Mouse (Mus musculus) embryonic facial prominence, embryonic 11.5 days (tissue): ENCODE measurements around the gene Kdm4b. TPM values are rescaled to one million over a fixed set of nuclear protein-coding genes. Genes with fewer than 3 reads are reported as not detected.

ENCODE experiments used
- ATAC-seq: fragments of 200-750 bp; cut with Nextera tagmentation; replicated peaks from 2 replicates; pipeline ENCODE4 v1.8.0; 2017; ENCODE audit warnings: low read depth; ENCODE audit not compliant: insufficient number of reproducible peaks, low FRiP score, low TSS enrichment
- DNase-seq: peaks from one replicate; pipeline ENCODE4 v3.0.0-alpha.2; 2015; ENCODE audit warnings: low spot score
- H3K27ac ChIP-seq: fragments of 300-500 bp; sonication (generic); replicated peaks from 2 replicates; pipeline ENCODE4 v1.5.1; 2014; ENCODE audit warnings: mild to moderate bottlenecking, low read depth, low read length, control low read depth
- H3K27me3 ChIP-seq: fragments of 300-500 bp; sonication (generic); 2 replicates; pipeline ENCODE4 v1.6.1; 2014; ENCODE audit warnings: mild to moderate bottlenecking, low read length, moderate library complexity, mixed read lengths; ENCODE audit not compliant: control insufficient read depth, insufficient read depth
- H3K36me3 ChIP-seq: fragments of 300-500 bp; sonication (generic); replicated peaks from 2 replicates; pipeline ENCODE4 v1.6.1; 2014; ENCODE audit warnings: low read depth, mild to moderate bottlenecking, low read length, moderate library complexity, mixed read lengths; ENCODE audit not compliant: control insufficient read depth, insufficient read depth
- H3K4me1 ChIP-seq: fragments of 300-500 bp; sonication (generic); 2 replicates; pipeline ENCODE4 v1.6.1; 2014; ENCODE audit warnings: low read length, mixed read lengths; ENCODE audit not compliant: control insufficient read depth, insufficient read depth
- H3K4me2 ChIP-seq: fragments of 300-500 bp; sonication (generic); 2 replicates; pipeline ENCODE4 v1.6.1; 2014; ENCODE audit warnings: low read depth, mild to moderate bottlenecking, control low read depth, low read length, moderate library complexity
- H3K4me3 ChIP-seq: fragments of 300-500 bp; sonication (generic); 2 replicates; pipeline ENCODE4 v1.5.1; 2014; ENCODE audit warnings: low read depth, low read length, control low read depth
- H3K9ac ChIP-seq: fragments of 300-500 bp; sonication (generic); replicated peaks from 2 replicates; pipeline ENCODE4 v1.6.1; 2014; ENCODE audit warnings: mild to moderate bottlenecking, control low read depth, low read length
- H3K9me3 ChIP-seq: fragments of 300-500 bp; sonication (generic); replicated peaks from 2 replicates; pipeline ENCODE4 v1.6.1; 2016; ENCODE audit warnings: mild to moderate bottlenecking, low read length, inconsistent platforms, mixed read lengths; ENCODE audit not compliant: control insufficient read depth
- WGBS: fragments of 180-500 bp; shearing (Covaris S2); extraction: QIAGEN DNeasy Blood & Tissue Kit; methylation state at CpG from one replicate; pipeline ENCODE4 v1.1.7; 2014; 5-methylcytosine and 5-hydroxymethylcytosine counted together
- microRNA-seq: library from miRNA; unstranded; fragments of <30 nt; microRNA quantifications from one replicate; pipeline ENCODE4, GENCODE M21; 2016; ENCODE audit warnings: borderline number of aligned reads
- polyA plus RNA-seq: library from polyadenylated mRNA; unstranded; fragments of >200 nt; fragmentation: Nextera tagmentation; extraction: Ambion mirVana; gene quantifications from 2 replicates; pipeline ENCODE4 v1.2.1, GENCODE M21; 2014

The Kdm4b gene
- polyA plus RNA-seq, 1 experiment from 2014 or later = 28.2 TPM

- Histone ChIP-seq H3K9me3 (no peaks in the 10 kb centered on the region), H3K4me2 (no peak overlapping the region), H3K4me1 (no peaks in the 10 kb centered on the region), H3K9ac (no peak overlapping the region), H3K27me3 (no peaks in the 10 kb centered on the region), H3K27ac (no peak overlapping the region), H3K36me3 (peaks cover 35% of the 10 kb centered on the region), H3K4me3 (no peak overlapping the region)
- WGBS = 85% methylated on average over 15 of the region's 15 CpGs
- peak; percentile 40; the same call in 1 of the 2 replicates for ATAC-seq
- DNase-seq = no peak
Measured at GRCm38 (mm10) chr17:56439731-56440460, 114.0 kb downstream of the Kdm4b start.

GRCm38 (mm10) chr17:56442316-56442715, 116.5 kb downstream of the Kdm4b start:
- no peaks in the 10 kb centered on the region for H3K9me3 ChIP-seq
- H3K27me3 ChIP-seq = no peaks in the 10 kb centered on the region
- no peak overlapping the region for H3K27ac ChIP-seq
- H3K36me3 ChIP-seq = peaks cover 26% of the 10 kb centered on the region
- ATAC-seq = no peak
- WGBS = 85% methylated on average over 6 of the region's 6 CpGs
- no peak overlapping the region for H3K4me3 ChIP-seq
- H3K4me1 ChIP-seq = no peaks in the 10 kb centered on the region; the same call in 1 of the 2 replicates
- H3K4me2 ChIP-seq = no peak overlapping the region
- DNase-seq = no peak
- no peak overlapping the region for H3K9ac ChIP-seq

- no peak overlapping the region for H3K4me3 ChIP-seq
- DNase-seq (no peak), ATAC-seq (no peak)
- H3K27ac ChIP-seq = no peak overlapping the region
- H3K36me3 ChIP-seq = peaks cover 20% of the 10 kb centered on the region
- H3K27me3 ChIP-seq = no peaks in the 10 kb centered on the region
- no peaks in the 10 kb centered on the region for H3K9me3 ChIP-seq
- 83% methylated on average over 5 of the region's 5 CpGs for WGBS
- H3K4me1 ChIP-seq = no peaks in the 10 kb centered on the region; the same call in 1 of the 2 replicates
- H3K4me2 ChIP-seq = no peak overlapping the region
- no peak overlapping the region for H3K9ac ChIP-seq
Measured at GRCm38 (mm10) chr17:56443341-56443795, 117.5 kb downstream of the Kdm4b start.

GRCm38 (mm10) chr17:56444771-56445170, 118.9 kb downstream of the Kdm4b start:
- H3K27ac ChIP-seq = no peak overlapping the region
- ATAC-seq (no peak), DNase-seq (no peak)
- H3K9ac ChIP-seq = no peak overlapping the region
- H3K27me3 ChIP-seq = no peaks in the 10 kb centered on the region
- no peaks in the 10 kb centered on the region; the same call in 1 of the 2 replicates for H3K4me1 ChIP-seq
- peaks cover 26% of the 10 kb centered on the region for H3K36me3 ChIP-seq
- H3K4me3 ChIP-seq = no peak overlapping the region
- no peak overlapping the region for H3K4me2 ChIP-seq
- no peaks in the 10 kb centered on the region for H3K9me3 ChIP-seq
- WGBS = 91% methylated on average over 3 of the region's 3 CpGs

GRCm38 (mm10) chr17:56445397-56445796, 119.5 kb downstream of the Kdm4b start:
- Histone ChIP-seq H3K4me1 (no peaks in the 10 kb centered on the region; the same call in 1 of the 2 replicates), H3K27me3 (no peaks in the 10 kb centered on the region), H3K4me2 (no peak overlapping the region), H3K9ac (no peak overlapping the region), H3K9me3 (no peaks in the 10 kb centered on the region), H3K4me3 (no peak overlapping the region), H3K27ac (no peak overlapping the region), H3K36me3 (peaks cover 26% of the 10 kb centered on the region)
- 71% methylated on average over 14 of the region's 14 CpGs for WGBS
- DNase-seq (peak; percentile 76), ATAC-seq (no peak)

- no peaks in the 10 kb centered on the region for H3K27me3 ChIP-seq
- no peak overlapping the region for H3K27ac ChIP-seq
- H3K9me3 ChIP-seq = no peaks in the 10 kb centered on the region
Measured at GRCm38 (mm10) chr17:56447716-56448115, 121.9 kb downstream of the Kdm4b start.

More at GRCm38 (mm10) chr17:56447716-56448115, 121.9 kb downstream of the Kdm4b start:
- ATAC-seq (no peak), DNase-seq (no peak)
- Histone ChIP-seq H3K4me1 (no peaks in the 10 kb centered on the region; the same call in 1 of the 2 replicates), H3K4me2 (no peak overlapping the region), H3K9ac (no peak overlapping the region), H3K36me3 (peaks cover 30% of the 10 kb centered on the region), H3K4me3 (no peak overlapping the region)
- 80% methylated on average over 2 of the region's 2 CpGs for WGBS

Small RNAs within 50 kb of the gene (microRNA-seq; reads per million reads assigned to microRNA genes)
- gene Mir6977 = 1.9 reads per million

Other genes with a start within 250 kb of the Kdm4b start
- gene Hdgfl2, start 246.4 kb upstream of the Kdm4b start, polyA plus RNA-seq = 101 and 106 TPM in 2 replicates
- gene Plin4, start 216.3 kb upstream of the Kdm4b start, polyA plus RNA-seq = 0.08 TPM in 1 of 2 replicates, not detected in the other
- gene Plin5, start 208.5 kb upstream of the Kdm4b start, polyA plus RNA-seq = 0.10 and 0.31 TPM in 2 replicates
- gene Lrg1, start 204.1 kb upstream of the Kdm4b start, polyA plus RNA-seq = not detected in 2 replicates
- gene Sema6b, start 185.7 kb upstream of the Kdm4b start, polyA plus RNA-seq = 1.1 and 1.6 TPM in 2 replicates
- 12.1 and 12.7 TPM in 2 replicates for gene Tnfaip8l1, start 163.6 kb upstream of the Kdm4b start, polyA plus RNA-seq
- 48.5 and 60.5 TPM in 2 replicates for gene Mydgf, start 142.1 kb upstream of the Kdm4b start, polyA plus RNA-seq
- gene Dpp9, start 107.2 kb upstream of the Kdm4b start, polyA plus RNA-seq = 23.7 and 33.1 TPM in 2 replicates
- gene Fem1a, start 69.3 kb upstream of the Kdm4b start, polyA plus RNA-seq = 10.1 and 11.6 TPM in 2 replicates
- gene Ticam1, start 49.3 kb upstream of the Kdm4b start, polyA plus RNA-seq = 2.9 and 3.6 TPM in 2 replicates
- 33.0 and 48.5 TPM in 2 replicates for gene Plin3, start 33.2 kb upstream of the Kdm4b start, polyA plus RNA-seq
- not detected in 2 replicates for gene Arrdc5, start 25.8 kb upstream of the Kdm4b start, polyA plus RNA-seq
- gene Uhrf1, start 22.7 kb upstream of the Kdm4b start, polyA plus RNA-seq = 118 and 119 TPM in 2 replicates
- gene Ptprs, start 150.4 kb downstream of the Kdm4b start, polyA plus RNA-seq = 80.1 and 81.5 TPM in 2 replicates
- gene Znrf4, start 186.4 kb downstream of the Kdm4b start, polyA plus RNA-seq = not detected in 2 replicates
- 0.70 and 0.77 TPM in 2 replicates for gene Gm20219, start 228.3 kb downstream of the Kdm4b start, polyA plus RNA-seq